Mouse (Mus musculus) C2C12 (cell line): ENCODE results near the gene Arhgef5.

Source experiments
- CEBPB ChIP-seq: IDR thresholded peaks from one replicate; pipeline ENCODE4 v1.6.1; 2011; ENCODE audit warnings: low read depth, mild to moderate bottlenecking, control low read depth, moderate library complexity
- CTCF ChIP-seq: IDR thresholded peaks from one replicate; pipeline ENCODE4 v1.5.1; 2011; ENCODE audit not compliant: control insufficient read depth, insufficient read depth, insufficient read length
- FOSL1 ChIP-seq: IDR thresholded peaks from one replicate; pipeline ENCODE4 v1.8.0; 2011; ENCODE audit warnings: mild to moderate bottlenecking, low read length; ENCODE audit not compliant: poor library complexity, insufficient read depth, severe bottlenecking
- MAX ChIP-seq: IDR thresholded peaks from one replicate; pipeline ENCODE4 v1.6.1; 2011; ENCODE audit warnings: mild to moderate bottlenecking, control low read depth
- MYOD1 ChIP-seq: IDR thresholded peaks from one replicate; pipeline ENCODE4 v1.6.1; 2011; ENCODE audit warnings: low read depth; ENCODE audit not compliant: control insufficient read depth, insufficient read length
- MYOG ChIP-seq: IDR thresholded peaks from one replicate; pipeline ENCODE4 v1.6.1; 2011; ENCODE audit not compliant: control insufficient read depth, insufficient read length; ENCODE audit errors: extremely low read depth

DNA sequence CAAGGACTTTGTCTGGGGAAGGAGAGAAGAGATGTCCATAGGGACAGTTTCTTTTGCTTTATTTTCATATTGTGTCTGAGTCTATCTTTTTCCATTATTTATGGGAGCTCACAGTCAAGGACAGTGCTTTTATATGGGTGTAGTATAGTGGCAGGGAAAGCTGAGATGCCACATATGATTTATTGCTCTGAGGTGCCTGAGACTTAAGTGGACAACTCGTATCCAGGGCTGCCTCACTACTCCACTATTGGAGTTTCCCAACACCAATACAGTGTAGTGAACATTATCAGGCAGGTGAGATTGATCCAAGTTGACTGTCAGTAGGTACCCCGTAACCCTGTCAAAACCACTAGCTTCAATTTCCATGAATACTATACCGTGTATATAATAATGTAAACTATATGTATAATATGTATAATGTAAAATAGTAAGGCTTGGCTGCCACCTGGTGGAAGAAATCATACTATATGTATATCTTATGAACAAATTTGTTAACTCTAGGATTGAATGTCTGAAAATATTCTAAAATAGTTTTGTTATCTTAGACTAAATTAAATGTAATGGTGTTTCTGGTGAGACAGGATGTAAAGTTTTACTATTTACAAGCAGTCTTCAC, 70.3 kb downstream of the Arhgef5 start:
- no peak for TF ChIP-seq CEBPB
- TF ChIP-seq MYOG, result no peak
- no peak for TF ChIP-seq MAX
- no peak for TF ChIP-seq CTCF
- no peak for TF ChIP-seq FOSL1
- no peak for TF ChIP-seq MYOD1
